Mouse (Mus musculus): ENCODE measurements around the gene Cldn34d. TPM values are rescaled to one million over a fixed set of nuclear protein-coding genes. Genes with fewer than 3 reads are reported as not detected.

Gene Cldn34d
- polyA plus RNA-seq (2012; rRNA removed), result not detected in 2 replicates

DNA sequence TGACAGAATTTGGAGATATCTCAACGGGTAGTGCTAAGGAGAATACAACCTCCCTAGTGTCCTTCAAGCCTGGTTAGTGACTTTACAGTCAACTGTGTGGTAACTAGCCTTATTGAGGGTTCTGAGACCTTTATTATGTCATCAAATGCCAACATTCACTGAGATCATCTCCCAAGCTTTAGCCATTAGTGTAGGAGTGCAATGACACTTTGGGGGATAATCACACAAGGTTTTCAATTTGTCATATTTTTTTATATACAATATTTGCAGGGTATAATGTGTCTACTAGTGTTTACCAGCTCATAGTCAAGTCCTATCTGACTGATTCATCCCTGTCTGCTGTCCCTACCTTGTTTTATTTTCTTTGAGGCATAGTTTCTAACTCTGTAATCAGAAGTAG is at the start of gene Cldn34d:
TSS of gene Cldn34d (minus strand) at position 101 of the 400 bp plus-strand sequence.

Other genes with a start within 250 kb of the Cldn34d start
- gene Cldn34b4, start 209.6 kb downstream of the Cldn34d start, polyA plus RNA-seq (2012; rRNA removed), result not detected in 2 replicates